Mouse (Mus musculus) liver, adult 2 months (tissue): ENCODE measurements around the gene BC048403. TPM values are rescaled to one million over a fixed set of nuclear protein-coding genes. Genes with fewer than 3 reads are reported as not detected.

Source experiments
- DNase-seq: peaks from one replicate; pipeline ENCODE4 v3.0.0-alpha.2; 2011; ENCODE audit warnings: low read depth, low spot score; ENCODE audit errors: extremely low read depth
- H3K27ac ChIP-seq: fragments of 200-500 bp; replicated peaks from 2 replicates; pipeline ENCODE4 v1.5.1; 2012; ENCODE audit warnings: low read depth, mild to moderate bottlenecking, control low read depth, inconsistent platforms, low read length; ENCODE audit not compliant: insufficient read depth
- H3K27me3 ChIP-seq: fragments of 200-500 bp; 2 replicates; pipeline ENCODE4 v1.6.1; 2012; ENCODE audit warnings: mild to moderate bottlenecking, moderate library complexity, low read length, inconsistent platforms; ENCODE audit not compliant: control insufficient read depth, insufficient read depth
- H3K36me3 ChIP-seq: fragments of 200-500 bp; 2 replicates; pipeline ENCODE4 v1.6.1; 2012; ENCODE audit warnings: low read length, inconsistent platforms; ENCODE audit not compliant: control insufficient read depth, insufficient read depth
- H3K4me1 ChIP-seq: fragments of 200-500 bp; 2 replicates; pipeline ENCODE4 v1.6.1; 2011; ENCODE audit warnings: low read length; ENCODE audit not compliant: control insufficient read depth, insufficient read depth
- H3K4me3 ChIP-seq: fragments of 200-500 bp; 2 replicates; pipeline ENCODE4 v1.5.1; 2011; ENCODE audit warnings: low read depth, mild to moderate bottlenecking, control low read depth, low read length, moderate library complexity; ENCODE audit not compliant: insufficient read depth
- H3K79me2 ChIP-seq: fragments of 200-500 bp; 2 replicates; pipeline ENCODE4 v1.6.1; 2012; ENCODE audit warnings: inconsistent platforms, mild to moderate bottlenecking, low read length, moderate library complexity; ENCODE audit not compliant: control insufficient read depth, insufficient read depth
- H3K9ac ChIP-seq: fragments of 200-500 bp; 2 replicates; pipeline ENCODE4 v1.6.1; 2012; ENCODE audit warnings: low read depth, mild to moderate bottlenecking, control low read depth, inconsistent platforms, low read length
- CTCF ChIP-seq: fragments of 200-500 bp; IDR thresholded peaks from 2 replicates; pipeline ENCODE4 v1.5.1; 2011; ENCODE audit warnings: low read depth, low read length, control low read depth
- POLR2A ChIP-seq: fragments of 200-500 bp; IDR thresholded peaks from 2 replicates; pipeline ENCODE4 v1.6.1; 2011; ENCODE audit warnings: low read length, control low read depth; ENCODE audit not compliant: insufficient read depth; ENCODE audit errors: extremely low read depth
- WGBS: fragments of 180-500 bp; shearing (Covaris S2); methylation state at CpG from one replicate; pipeline ENCODE4 v1.1.7; 2018; 5-methylcytosine and 5-hydroxymethylcytosine counted together
- polyA plus RNA-seq: library from polyadenylated mRNA; depleted of rRNA; stranded (reverse); fragments of >200 nt; gene quantifications from 2 replicates; pipeline ENCODE4 v1.2.3, GENCODE M21; 2012; rRNA removed
- total RNA-seq: library from RNA; depleted of rRNA; stranded (reverse); fragments of >200 nt; gene quantifications from 2 replicates; pipeline ENCODE4 v1.2.3, GENCODE M21; 2014; rRNA removed

The BC048403 gene
- 0.92 and 1.9 TPM in 2 replicates for total RNA-seq
- polyA plus RNA-seq, result 3.9 and 5.9 TPM in 2 replicates

GRCm38 (mm10) chr10:121739548-121740505, at the start of gene BC048403:
Gene BC048403 (plus strand): TSS chr10:121739937.
- Histone ChIP-seq H3K4me3 (peak within 1 kb of the TSS; percentile 81), H3K27me3 (no peaks in the 10 kb centered on the region), H3K4me1 (peaks cover 3% of the 10 kb centered on the region; the same call in 1 of the 2 replicates), H3K79me2 (no peaks in the 10 kb centered on the region; the same call in 1 of the 2 replicates), H3K36me3 (no peaks in the 10 kb centered on the region), H3K27ac (no peak within 1 kb of the TSS), H3K9ac (peak within 1 kb of the TSS; percentile 80)
- peak; percentile 45 for DNase-seq
- TF ChIP-seq POLR2A (0 out of 2 replicates have a peak, but pooled peaks have one; percentile 36), CTCF (no peak)
- under 1% methylated on average over 68 of the region's 68 CpGs for WGBS

DNA sequence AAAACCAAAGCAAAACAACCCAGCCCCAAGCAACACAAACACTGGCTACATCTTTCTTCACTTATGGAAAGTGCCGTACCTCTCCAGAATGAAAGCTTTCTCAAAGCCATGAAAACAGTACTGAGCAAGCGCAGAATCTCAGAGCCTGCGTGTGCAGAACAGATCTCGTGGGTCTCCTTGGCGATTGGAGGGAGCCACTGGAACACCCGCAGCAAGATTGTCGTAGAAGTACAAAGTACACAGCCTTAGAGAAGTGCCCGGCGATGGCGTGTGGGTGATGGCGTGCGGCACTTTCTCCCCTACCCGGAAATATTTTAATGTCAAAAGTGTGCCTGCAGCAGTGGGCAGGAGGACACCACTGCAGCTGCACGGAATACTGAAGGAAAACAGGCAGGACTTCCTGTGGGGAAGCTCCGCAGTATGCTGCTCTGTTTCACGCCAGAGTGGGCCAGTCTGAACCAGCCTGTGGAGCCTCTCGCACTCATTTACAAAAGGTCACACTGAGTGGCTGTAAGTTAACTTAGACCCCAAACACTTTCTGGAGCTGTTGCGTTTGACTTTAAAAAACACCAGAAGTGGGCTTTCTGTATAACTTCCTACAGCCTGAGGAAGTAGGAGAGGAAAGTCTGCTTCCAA, 46.7 kb upstream of the BC048403 start:
- WGBS, result 35% methylated on average over 18 of the region's 18 CpGs
- no peaks in the 10 kb centered on the region for H3K27me3 ChIP-seq
- DNase-seq, result no peak
- no peak for TF ChIP-seq POLR2A
- TF ChIP-seq CTCF, result no peak
- H3K79me2 ChIP-seq, result no peaks in the 10 kb centered on the region
- H3K4me3 ChIP-seq, result peak overlapping the region; percentile 26
- no peaks in the 10 kb centered on the region for H3K36me3 ChIP-seq
- H3K4me1 ChIP-seq, result no peaks in the 10 kb centered on the region
- H3K27ac ChIP-seq, result no peak overlapping the region
- H3K9ac ChIP-seq, result peak overlapping the region; percentile 53; the same call in 1 of the 2 replicates

GRCm38 (mm10) chr10:121694567-121694966, 45.2 kb upstream of the BC048403 start:
- DNase-seq, result no peak
- Histone ChIP-seq H3K27me3 (no peaks in the 10 kb centered on the region), H3K4me1 (no peaks in the 10 kb centered on the region), H3K27ac (no peak overlapping the region), H3K4me3 (no peak overlapping the region), H3K36me3 (no peaks in the 10 kb centered on the region), H3K9ac (no peak overlapping the region), H3K79me2 (no peaks in the 10 kb centered on the region)
- no peak for TF ChIP-seq POLR2A
- 92% methylated on average over 11 of the region's 11 CpGs for WGBS

GRCm38 (mm10) chr10:121701296-121702248, 38.2 kb upstream of the BC048403 start:
- H3K4me1 ChIP-seq, result no peaks in the 10 kb centered on the region
- TF ChIP-seq CTCF (peak; percentile 46), POLR2A (no peak)
- no peaks in the 10 kb centered on the region for H3K27me3 ChIP-seq
- no peaks in the 10 kb centered on the region for H3K36me3 ChIP-seq
- no peak overlapping the region for H3K9ac ChIP-seq
- H3K79me2 ChIP-seq, result no peaks in the 10 kb centered on the region
- no peak overlapping the region for H3K4me3 ChIP-seq
- H3K27ac ChIP-seq, result no peak overlapping the region
- WGBS, result 62% methylated on average over 11 of the region's 11 CpGs
- peak; percentile 22 for DNase-seq

DNA sequence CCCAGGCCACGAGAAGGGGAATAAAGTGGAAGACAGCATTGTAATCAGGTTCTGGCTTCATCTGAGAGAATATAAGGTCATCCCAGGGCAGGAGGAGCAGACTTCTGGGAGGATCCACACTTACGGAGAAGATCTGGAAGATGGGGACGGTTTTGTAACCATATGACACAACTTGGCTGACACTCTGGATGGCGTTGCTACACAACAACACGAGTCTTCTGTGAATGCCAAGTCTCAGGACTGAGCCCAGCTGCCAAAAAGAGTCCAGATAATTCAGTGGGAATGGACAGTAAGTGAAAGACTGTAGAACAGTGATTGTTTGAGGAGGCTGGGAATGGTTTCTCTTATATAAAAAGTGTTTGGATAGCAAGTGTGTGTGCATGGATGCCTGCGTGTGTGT, 36.1 kb upstream of the BC048403 start:
- H3K79me2 ChIP-seq, result no peaks in the 10 kb centered on the region
- no peaks in the 10 kb centered on the region for H3K4me1 ChIP-seq
- no peak overlapping the region for H3K4me3 ChIP-seq
- H3K36me3 ChIP-seq, result no peaks in the 10 kb centered on the region
- H3K27ac ChIP-seq, result no peak overlapping the region
- peak; percentile 68 for DNase-seq
- H3K9ac ChIP-seq, result no peak overlapping the region
- H3K27me3 ChIP-seq, result no peaks in the 10 kb centered on the region
- WGBS, result 62% methylated on average over 6 of the region's 6 CpGs
- no peak for TF ChIP-seq CTCF
- TF ChIP-seq POLR2A, result no peak
